Comparison of ENCODE assay signal across 8 mouse cellular contexts in the genomic region with DNA sequence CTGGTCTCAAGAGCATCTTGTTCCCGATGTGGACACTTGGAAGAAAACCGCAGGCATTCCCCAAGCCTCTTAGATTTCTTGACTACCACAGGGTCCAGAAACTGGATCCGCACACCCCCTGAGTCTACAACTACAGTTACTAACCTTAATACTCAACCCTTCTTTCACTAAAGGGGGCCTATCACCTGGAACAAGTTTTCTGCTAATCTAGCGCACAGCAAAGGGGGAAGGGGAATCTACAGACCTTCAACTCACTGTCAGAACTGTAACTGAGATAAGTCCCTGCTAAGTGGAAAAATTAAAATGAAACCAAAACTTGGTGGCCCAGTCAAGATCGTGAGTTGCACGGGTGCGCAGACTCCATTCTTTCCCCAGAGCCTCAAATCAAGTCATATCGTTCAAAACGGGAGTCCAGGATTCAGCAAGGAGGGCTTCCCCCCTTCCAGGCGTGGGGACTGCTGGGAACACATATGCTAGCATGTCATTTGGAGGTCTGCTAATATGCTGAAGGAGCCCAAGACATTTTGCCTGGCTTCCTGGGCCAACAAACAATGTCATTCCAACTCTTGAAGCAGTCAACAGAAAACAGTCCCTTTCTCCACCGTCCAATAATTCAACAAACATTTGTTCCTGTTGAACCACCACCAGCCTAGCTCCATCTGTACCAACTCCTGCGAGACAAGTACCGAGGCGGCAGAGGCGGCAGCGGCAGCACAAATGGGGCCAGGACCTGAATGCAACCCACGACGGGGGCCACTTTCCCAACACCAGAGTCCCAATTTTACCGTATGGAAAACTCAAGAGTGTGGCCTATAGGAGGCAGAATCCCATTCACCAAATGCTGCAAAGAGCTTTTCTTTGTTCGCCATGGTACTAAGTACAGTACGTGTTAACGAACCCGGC. TPM values are rescaled to one million over a fixed set of nuclear protein-coding genes. Genes with fewer than 3 reads are reported as not detected.
A peak's percentile ranks its signal among the peaks of the same experiment; 100 is the strongest.
DNase-seq lines count a peak whose midpoint lies in the region; ATAC-seq and TF ChIP-seq lines count a peak whose summit lies in the region.

No protein-coding gene starts in this region.

- DNase-seq in lung, adult 18-20 months = peak; percentile 69 to 74
- no peak for DNase-seq in lung, postnatal 14 days
- peak; percentile 52 for DNase-seq in forebrain, embryonic 10.5 days (ENCODE audit: extremely low spot score, low spot score)
- DNase-seq in right cerebral cortex, postnatal 10 days (ENCODE audit: low spot score in 2 of 2) = no peak

- ATAC-seq in intestine, embryonic 16.5 days = no peak
- no peak for ATAC-seq in stomach, embryonic 14.5 days (ENCODE audit: insufficient number of reproducible peaks, insufficient read depth, low FRiP score, low read depth)

- no peak for TF ChIP-seq POLR2A in bone marrow macrophage, adult 2 months (IDR thresholded peaks at IDR 0.05; ENCODE audit: borderline replicate concordance, low read depth, low read length)

- peaks cover 37% of the 10 kb centered on the region for H3K4me1 ChIP-seq in bone marrow macrophage, adult 2 months (ENCODE audit: control insufficient read depth, insufficient read depth, low read length)
- peaks cover 96% of the 10 kb centered on the region for H3K4me1 ChIP-seq in forebrain, embryonic 10.5 days
- H3K4me1 ChIP-seq in intestine, embryonic 16.5 days (ENCODE audit: control insufficient read depth, insufficient read depth, low read length) = peaks cover 56% of the 10 kb centered on the region
- H3K4me1 ChIP-seq in stomach, embryonic 14.5 days (ENCODE audit: control insufficient read depth, insufficient read depth, low read length) = peaks cover 53% of the 10 kb centered on the region

- WGBS in forebrain, embryonic 10.5 days = 12% methylated on average over 23 of the region's 23 CpGs
- 15% methylated on average over 23 of the region's 23 CpGs for WGBS in intestine, embryonic 16.5 days
- 6% methylated on average over 23 of the region's 23 CpGs for WGBS in macrophage (ENCODE audit: missing documents)
- whole genome bisulfite sequencing in stomach, embryonic 14.5 days = 22% methylated on average over 23 of the region's 23 CpGs

- H3K9ac ChIP-seq in intestine, embryonic 16.5 days (ENCODE audit: low read depth, low read length) = peak overlapping the region; percentile 89
- H3K9ac ChIP-seq in stomach, embryonic 14.5 days (replicated peaks; ENCODE audit: low read depth, low read length) = peak overlapping the region; percentile 74

- H3K27me3 ChIP-seq in forebrain, embryonic 10.5 days (ENCODE audit: poor library complexity, severe bottlenecking) = no peaks in the 10 kb centered on the region
- no peaks in the 10 kb centered on the region for H3K27me3 ChIP-seq in intestine, embryonic 16.5 days (replicated peaks; ENCODE audit: control insufficient read depth, insufficient read depth, low read length)
- H3K27me3 ChIP-seq in stomach, embryonic 14.5 days (ENCODE audit: control insufficient read depth, insufficient read depth, low read length) = no peaks in the 10 kb centered on the region

- H3K9me3 ChIP-seq in forebrain, embryonic 10.5 days = no peaks in the 10 kb centered on the region
- no peaks in the 10 kb centered on the region for H3K9me3 ChIP-seq in intestine, embryonic 16.5 days (ENCODE audit: control insufficient read depth, low read length)
- H3K9me3 ChIP-seq in stomach, embryonic 14.5 days (ENCODE audit: control insufficient read depth, low read depth, low read length) = no peaks in the 10 kb centered on the region

- H3K4me2 ChIP-seq in intestine, embryonic 16.5 days (ENCODE audit: low read depth, low read length) = peak overlapping the region; percentile 88
- H3K4me2 ChIP-seq in stomach, embryonic 14.5 days (replicated peaks; ENCODE audit: low read depth, low read length) = peak overlapping the region; percentile 90

- no peaks in the 10 kb centered on the region for H3K36me3 ChIP-seq in forebrain, embryonic 10.5 days (replicated peaks)
- no peaks in the 10 kb centered on the region for H3K36me3 ChIP-seq in intestine, embryonic 16.5 days (ENCODE audit: control insufficient read depth, insufficient read depth, low read length)
- no peaks in the 10 kb centered on the region for H3K36me3 ChIP-seq in macrophage (ENCODE audit: inconsistent target)
- no peaks in the 10 kb centered on the region for H3K36me3 ChIP-seq in stomach, embryonic 14.5 days (ENCODE audit: control insufficient read depth, insufficient read depth, low read length)

- TF ChIP-seq CTCF in bone marrow macrophage, adult 2 months (IDR thresholded peaks at IDR 0.05; ENCODE audit: low read depth, low read length) = no peak

- H3K79me2 ChIP-seq in macrophage (ENCODE audit: inconsistent target) = peaks cover 59% of the 10 kb centered on the region

- peak overlapping the region; percentile 99 for H3K4me3 ChIP-seq in bone marrow macrophage, adult 2 months (ENCODE audit: insufficient read depth, low read length)
- peak overlapping the region; percentile 75 for H3K4me3 ChIP-seq in forebrain, embryonic 10.5 days
- peak overlapping the region; percentile 81 for H3K4me3 ChIP-seq in intestine, embryonic 16.5 days (ENCODE audit: low read length)
- H3K4me3 ChIP-seq in macrophage (ENCODE audit: inconsistent target) = peak overlapping the region; percentile 74
- peak overlapping the region; percentile 73 for H3K4me3 ChIP-seq in stomach, embryonic 14.5 days (ENCODE audit: low read depth, low read length)

- peak overlapping the region; percentile 98 for H3K27ac ChIP-seq in bone marrow macrophage, adult 2 months (ENCODE audit: insufficient read depth, low read depth, low read length)
- H3K27ac ChIP-seq in forebrain, embryonic 10.5 days = peak overlapping the region; percentile 94
- peak overlapping the region; percentile 92 for H3K27ac ChIP-seq in intestine, embryonic 16.5 days (ENCODE audit: low read length)
- peak overlapping the region; percentile 78 for H3K27ac ChIP-seq in macrophage
- H3K27ac ChIP-seq in stomach, embryonic 14.5 days (ENCODE audit: low read length) = peak overlapping the region; percentile 89; the same call in 1 of the 2 replicates

RNA-seq across cellular contexts. Expression of a gene that starts 1.7 kb away (rescaled TPM):
- 27.2 and 35.3 TPM in 2 replicates for polyA plus RNA-seq in bone marrow macrophage, adult 2 months (2012; ENCODE audit: insufficient read depth, insufficient read length, missing spikeins)
- polyA plus RNA-seq in forebrain, embryonic 10.5 days (2016; fragmentation: Nextera tagmentation; extraction: Ambion mirVana) = 39.4 and 39.5 TPM in 2 replicates
- polyA plus RNA-seq in intestine, embryonic 16.5 days (2015; fragmentation: Nextera tagmentation; extraction: Ambion mirVana) = 22.2 and 23.7 TPM in 2 replicates
- total RNA-seq in macrophage (2018; cell fraction: chromatin; rRNA removed) = 100 to 1,000 TPM in 13 of 26 experiments, 10 to 100 TPM in 13; 24.2 to 164 (median 103) TPM
- 10 to 100 TPM; 11.4 to 67.0 (median 51.9) TPM for total RNA-seq in macrophage (2018; cell fraction: cytosol; rRNA removed)
- total RNA-seq in macrophage (2018; cell fraction: nucleus; rRNA removed) = 100 to 1,000 TPM in 8 of 26 experiments, 10 to 100 TPM in 18; 21.6 to 149 (median 81.0) TPM
- 28.5 to 45.3 TPM (median 29.8 TPM) in 3 replicates for polyA plus RNA-seq in macrophage (2018)
- polyA plus RNA-seq in stomach, embryonic 14.5 days (2014; fragmentation: Nextera tagmentation; extraction: Ambion mirVana) = 16.4 and 17.2 TPM in 2 replicates

RNA-seq across cellular contexts. Expression of a gene that starts 40.5 kb away (rescaled TPM):
- polyA plus RNA-seq in bone marrow macrophage, adult 2 months (2012; ENCODE audit: insufficient read depth, insufficient read length, missing spikeins) = 21.7 and 30.2 TPM in 2 replicates
- 76.8 and 80.9 TPM in 2 replicates for polyA plus RNA-seq in forebrain, embryonic 10.5 days (2016; fragmentation: Nextera tagmentation; extraction: Ambion mirVana)
- 47.6 and 52.1 TPM in 2 replicates for polyA plus RNA-seq in intestine, embryonic 16.5 days (2015; fragmentation: Nextera tagmentation; extraction: Ambion mirVana)
- 10 to 100 TPM; 16.6 to 67.7 (median 39.8) TPM for total RNA-seq in macrophage (2018; cell fraction: chromatin; rRNA removed)
- 10 to 100 TPM in 25 of 26 experiments, 1 to 10 TPM in 1; 9.6 to 21.4 (median 15.7) TPM for total RNA-seq in macrophage (2018; cell fraction: cytosol; rRNA removed)
- 10 to 100 TPM; 12.7 to 46.5 (median 25.2) TPM for total RNA-seq in macrophage (2018; cell fraction: nucleus; rRNA removed)
- 15.2 to 18.8 TPM (median 17.1 TPM) in 3 replicates for polyA plus RNA-seq in macrophage (2018)
- 74.1 and 76.7 TPM in 2 replicates for polyA plus RNA-seq in stomach, embryonic 14.5 days (2014; fragmentation: Nextera tagmentation; extraction: Ambion mirVana)

RNA-seq across cellular contexts. Expression of a gene that starts 47.1 kb away (rescaled TPM):
- polyA plus RNA-seq in bone marrow macrophage, adult 2 months (2012; ENCODE audit: insufficient read depth, insufficient read length, missing spikeins) = 65.5 and 69.5 TPM in 2 replicates
- polyA plus RNA-seq in forebrain, embryonic 10.5 days (2016; fragmentation: Nextera tagmentation; extraction: Ambion mirVana) = 32.9 and 33.9 TPM in 2 replicates
- 31.7 and 32.4 TPM in 2 replicates for polyA plus RNA-seq in intestine, embryonic 16.5 days (2015; fragmentation: Nextera tagmentation; extraction: Ambion mirVana)
- 100 to 1,000 TPM in 6 of 26 experiments, 10 to 100 TPM in 20; 38.2 to 126 (median 79.0) TPM for total RNA-seq in macrophage (2018; cell fraction: chromatin; rRNA removed)
- 10 to 100 TPM; 38.1 to 64.3 (median 54.7) TPM for total RNA-seq in macrophage (2018; cell fraction: cytosol; rRNA removed)
- 100 to 1,000 TPM in 1 of 26 experiments, 10 to 100 TPM in 25; 31.4 to 113 (median 66.4) TPM for total RNA-seq in macrophage (2018; cell fraction: nucleus; rRNA removed)
- 45.4 to 73.6 TPM (median 47.0 TPM) in 3 replicates for polyA plus RNA-seq in macrophage (2018)
- polyA plus RNA-seq in stomach, embryonic 14.5 days (2014; fragmentation: Nextera tagmentation; extraction: Ambion mirVana) = 38.0 and 41.4 TPM in 2 replicates

Comparison
In these comparisons a context has a peak if more than half of its experiments do, and no peak if none do; other contexts are left out.
1. DNase-seq: peak in lung, adult 18-20 months (2 of 2) and forebrain, embryonic 10.5 days (single experiment); none in lung, postnatal 14 days (single experiment) and right cerebral cortex, postnatal 10 days (0 of 2).
2. Peak in every context shown above with its lines, with median percentiles within 50 percentile points of each other: H3K27ac ChIP-seq and H3K4me3 ChIP-seq.